Mouse (Mus musculus) lung, adult 2 months (tissue): ENCODE results near the gene Abca2.

Experiments
- CTCF ChIP-seq: fragments of 200-500 bp; IDR thresholded peaks from 2 replicates; pipeline ENCODE4 v1.5.1; 2011; ENCODE audit warnings: mild to moderate bottlenecking, low read length, control low read depth; ENCODE audit not compliant: insufficient read depth
- POLR2A ChIP-seq: fragments of 200-500 bp; IDR thresholded peaks from 2 replicates; pipeline ENCODE4 v1.6.1; 2011; ENCODE audit warnings: low read depth, mild to moderate bottlenecking, control low read depth, low read length, borderline replicate concordance; ENCODE audit errors: extremely low read depth

GRCm38 (mm10) chr2:25428442-25429236, at the start of gene Abca2:
- TF ChIP-seq CTCF, result peak; percentile 59
- TF ChIP-seq POLR2A, result no peak
